Mouse (Mus musculus): ENCODE results near the gene Fhit.
A peak's percentile ranks its signal among the peaks of the same experiment; 100 is the strongest.

The Fhit gene

DNA sequence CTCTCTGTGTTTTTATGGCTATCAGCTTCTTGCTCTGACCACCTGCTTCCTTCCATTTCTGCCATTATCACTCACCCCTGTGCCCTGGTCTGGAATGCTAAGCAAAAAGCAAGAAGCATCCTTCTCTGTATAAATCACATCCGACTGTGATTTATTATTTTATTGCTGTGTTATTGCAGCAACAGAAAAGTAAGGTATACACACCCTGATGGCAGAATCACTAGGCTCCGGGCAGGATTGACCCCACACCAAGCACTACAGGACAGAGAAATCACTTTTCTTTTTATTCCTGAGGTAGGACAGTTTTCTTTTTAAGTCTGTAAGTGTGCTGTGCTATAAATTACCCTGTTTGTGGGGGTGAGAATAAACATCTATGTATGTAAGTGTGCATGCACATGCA is 460.1 kb downstream of the Fhit start:
- no peak for DNase-seq (ENCODE audit: low read depth)

- no peak for DNase-seq (ENCODE audit: low read depth)
Measured at GRCm38 (mm10) chr14:10680041-10680440, 481.8 kb downstream of the Fhit start.

DNA sequence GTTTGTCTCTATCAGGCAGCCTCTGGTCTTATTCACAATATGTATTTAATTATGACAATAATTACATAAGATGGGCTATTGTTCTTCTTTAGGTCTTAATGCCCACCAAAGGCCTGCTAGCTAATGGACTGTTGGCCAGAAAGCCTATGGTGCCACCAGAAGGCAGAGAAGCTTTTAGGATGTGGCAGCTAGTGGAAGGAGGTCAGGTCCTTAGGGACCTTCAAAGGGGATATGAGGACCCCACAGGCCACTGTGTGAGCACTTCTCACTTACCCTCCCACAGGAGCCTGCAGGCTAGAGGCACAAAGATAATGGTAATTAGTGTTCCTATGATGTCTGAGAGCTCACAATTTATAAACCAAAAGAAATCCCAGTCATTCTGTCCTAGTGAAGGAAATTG is 482.2 kb downstream of the Fhit start:
- no peak for DNase-seq (ENCODE audit: low read depth)

DNA sequence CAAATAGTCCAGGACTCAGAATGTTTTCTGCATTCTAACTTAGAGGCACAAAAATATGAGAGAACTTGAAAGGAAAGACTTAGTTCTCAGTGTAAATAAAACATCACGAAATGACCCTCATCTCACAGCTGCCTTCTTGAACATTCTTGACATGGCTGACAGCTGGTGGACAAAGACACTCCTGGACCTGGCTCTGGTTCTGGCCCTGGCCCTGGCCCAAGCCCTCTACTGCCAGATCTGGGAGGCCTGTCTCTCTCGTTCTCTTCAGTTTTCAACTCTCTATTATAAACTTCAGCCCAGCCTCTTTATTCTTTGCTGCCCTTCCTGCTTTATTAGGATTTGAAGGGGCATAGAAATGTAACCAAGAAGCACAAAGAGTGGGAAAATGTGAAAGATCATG is 484.2 kb downstream of the Fhit start:
- DNase-seq (ENCODE audit: low read depth), result no peak

GRCm38 (mm10) chr14:10660247-10660646 is 501.6 kb downstream of the Fhit start:
- DNase-seq (ENCODE audit: low read depth), result no peak

DNA sequence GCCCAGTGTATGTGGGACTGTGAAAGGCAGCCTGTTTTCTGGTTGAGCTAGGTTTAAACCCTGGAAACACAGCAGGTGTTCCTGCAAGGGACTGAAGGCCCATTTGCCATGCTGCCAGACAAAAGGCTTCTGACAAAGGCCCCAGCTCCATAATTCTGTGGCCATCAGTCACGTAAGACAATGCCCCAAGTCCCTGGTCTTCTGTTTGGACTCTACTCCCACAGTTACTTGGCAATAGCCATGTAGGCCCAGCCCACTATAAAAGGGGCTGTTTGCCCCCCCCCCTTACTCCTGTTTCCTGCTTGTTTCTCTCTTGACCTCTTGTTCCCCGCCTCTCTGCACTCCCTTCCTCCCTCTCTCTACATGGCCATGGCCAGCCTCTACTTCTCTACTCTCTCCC is 502.5 kb downstream of the Fhit start:
- no peak for DNase-seq (ENCODE audit: low read depth)

DNA sequence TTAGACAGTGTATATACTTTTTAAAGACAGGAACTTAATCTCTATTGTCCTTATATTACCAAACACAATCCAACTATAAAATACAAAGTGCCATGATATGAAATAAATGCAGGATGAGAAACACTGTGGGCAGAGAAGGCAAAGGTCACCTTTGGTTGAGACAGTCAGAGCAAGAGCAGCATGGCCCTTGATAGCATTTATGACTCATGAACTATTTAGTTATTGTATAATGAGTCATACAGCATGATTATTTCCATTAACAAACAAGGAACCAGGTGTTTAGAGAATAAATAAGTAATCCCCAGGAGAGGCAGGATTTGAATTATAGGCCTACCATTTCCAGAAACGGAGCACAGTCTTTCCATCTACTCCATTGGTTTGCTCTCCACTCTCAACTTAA is 503.6 kb downstream of the Fhit start:
- DNase-seq (ENCODE audit: low read depth), result no peak

- no peak for DNase-seq (ENCODE audit: low read depth)
Measured at GRCm38 (mm10) chr14:10657364-10657763, 504.5 kb downstream of the Fhit start.

GRCm38 (mm10) chr14:10655842-10656241 is 506.0 kb downstream of the Fhit start:
- DNase-seq (ENCODE audit: low read depth), result no peak

DNA sequence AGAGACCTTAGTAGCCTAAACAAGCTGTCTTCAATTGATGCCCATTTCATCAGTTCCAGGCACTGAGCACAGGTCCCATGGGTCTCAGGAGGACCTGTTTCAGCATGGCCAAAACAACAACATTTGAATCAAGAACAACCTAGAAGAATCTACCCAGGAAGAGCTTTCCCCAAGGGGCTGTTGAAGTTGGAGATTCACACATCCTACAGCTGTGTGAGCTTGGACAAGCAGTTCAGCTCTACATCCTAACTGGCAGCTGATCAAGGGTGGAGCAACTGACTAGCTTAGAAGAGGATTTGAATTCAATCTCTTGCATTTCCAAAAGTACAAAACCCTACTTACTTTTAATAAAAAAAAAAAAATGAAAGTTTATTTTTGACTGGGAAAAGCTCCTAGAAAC is 514.0 kb downstream of the Fhit start:
- DNase-seq (ENCODE audit: low read depth), result no peak

DNA sequence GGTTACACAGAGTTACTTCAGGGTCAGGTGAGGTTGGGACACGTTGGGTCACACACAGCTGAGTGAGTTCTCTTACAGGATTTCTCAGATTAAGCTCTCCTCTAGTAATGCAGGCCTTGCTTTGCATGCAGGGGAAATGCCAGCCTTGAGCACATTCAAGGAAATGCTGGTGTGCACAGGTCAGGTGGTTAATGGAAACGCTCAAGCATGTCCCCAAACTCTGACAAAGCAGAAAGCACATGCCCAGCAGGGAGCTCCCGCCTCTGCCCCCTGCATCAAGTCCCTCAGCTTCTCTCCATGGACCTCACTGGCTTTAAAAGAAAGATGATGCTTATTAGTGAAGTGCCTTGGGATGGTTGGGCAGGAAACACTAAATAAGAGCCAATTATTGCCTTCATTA is 530.1 kb downstream of the Fhit start:
- no peak for DNase-seq (ENCODE audit: low read depth)

- no peak for DNase-seq (ENCODE audit: low read depth)
Measured at GRCm38 (mm10) chr14:10630831-10631360, 530.9 kb downstream of the Fhit start.

DNA sequence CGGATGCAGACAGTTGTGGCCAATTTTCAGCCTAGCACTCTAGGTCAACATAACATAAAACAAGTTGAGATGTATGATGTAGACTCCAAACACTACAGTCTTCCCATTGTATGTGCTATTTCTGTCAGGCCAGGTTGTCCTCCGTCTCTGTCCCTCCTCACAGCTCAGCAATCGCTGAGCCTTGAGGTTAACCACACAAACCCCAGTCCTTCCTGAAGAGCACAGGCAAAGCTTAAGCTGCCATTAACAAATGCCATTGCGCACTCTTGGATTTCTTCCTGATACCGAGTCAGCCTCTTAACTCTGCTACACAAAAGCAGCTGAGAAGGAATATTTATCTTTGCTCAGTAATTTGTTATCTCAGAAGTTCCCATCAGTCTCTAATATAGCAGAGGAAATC is 568.4 kb downstream of the Fhit start:
- DNase-seq (ENCODE audit: low read depth), result peak; percentile 26

- DNase-seq (ENCODE audit: low read depth), result no peak
Measured at GRCm38 (mm10) chr14:10568937-10569552, 592.8 kb downstream of the Fhit start.

DNA sequence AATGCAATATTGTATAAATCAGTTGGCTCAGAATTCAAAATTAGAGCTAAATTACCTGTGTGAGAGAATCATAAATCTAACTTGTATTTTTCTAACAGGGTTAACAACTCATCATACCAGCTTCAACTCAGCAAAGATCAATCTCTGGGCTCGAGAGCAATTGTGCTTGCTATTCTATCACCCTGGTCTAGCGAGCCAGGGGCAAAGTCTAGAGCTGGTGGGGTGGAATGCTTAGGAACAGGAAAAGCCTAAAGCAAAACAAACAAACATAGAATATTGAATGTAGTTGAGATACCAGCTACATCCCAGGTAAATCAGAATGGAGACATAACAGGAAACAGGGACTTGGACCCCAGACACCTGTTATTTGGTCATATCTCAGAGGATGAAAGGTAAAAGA is 594.1 kb downstream of the Fhit start:
- no peak for DNase-seq (ENCODE audit: low read depth)

DNA sequence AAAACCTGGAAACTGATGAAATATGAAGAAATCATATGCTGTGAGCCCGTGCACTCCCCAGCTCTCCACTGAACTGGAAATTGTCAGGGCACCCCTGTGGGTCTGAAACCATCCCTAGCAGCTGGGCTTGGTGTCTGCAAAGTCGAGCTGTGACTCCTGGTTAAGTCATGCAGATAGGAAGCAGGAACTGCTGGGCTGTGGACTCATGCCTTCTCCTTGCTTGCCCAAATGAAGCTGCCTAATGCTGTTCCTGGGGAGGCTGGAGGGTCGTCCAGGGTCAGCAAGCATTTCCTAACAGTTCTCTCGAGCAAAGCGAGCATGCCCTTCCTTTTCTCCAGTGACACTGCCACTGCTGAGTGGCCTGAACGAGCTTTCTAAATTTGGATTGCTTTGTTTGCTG is 607.1 kb downstream of the Fhit start:
- no peak for DNase-seq (ENCODE audit: low read depth)

DNA sequence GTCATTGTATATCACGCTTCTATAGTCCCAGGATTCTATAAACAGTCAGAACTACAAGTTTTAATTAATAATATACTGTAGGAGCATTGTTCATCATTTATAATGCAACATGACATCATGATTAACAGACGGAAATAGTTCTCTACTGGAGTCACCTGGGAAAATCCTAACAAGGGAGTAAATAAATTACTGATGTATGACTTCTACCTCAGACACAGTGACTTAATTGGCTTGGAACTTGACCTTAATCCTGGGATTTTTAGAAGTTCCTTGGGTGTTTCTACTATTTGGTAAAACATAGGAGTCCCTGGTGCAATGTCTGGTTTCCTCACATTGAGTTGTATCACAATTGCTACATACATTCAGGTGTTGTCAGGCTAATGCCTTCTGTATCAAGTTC is 613.2 kb downstream of the Fhit start:
- DNase-seq (ENCODE audit: low read depth), result no peak

DNA sequence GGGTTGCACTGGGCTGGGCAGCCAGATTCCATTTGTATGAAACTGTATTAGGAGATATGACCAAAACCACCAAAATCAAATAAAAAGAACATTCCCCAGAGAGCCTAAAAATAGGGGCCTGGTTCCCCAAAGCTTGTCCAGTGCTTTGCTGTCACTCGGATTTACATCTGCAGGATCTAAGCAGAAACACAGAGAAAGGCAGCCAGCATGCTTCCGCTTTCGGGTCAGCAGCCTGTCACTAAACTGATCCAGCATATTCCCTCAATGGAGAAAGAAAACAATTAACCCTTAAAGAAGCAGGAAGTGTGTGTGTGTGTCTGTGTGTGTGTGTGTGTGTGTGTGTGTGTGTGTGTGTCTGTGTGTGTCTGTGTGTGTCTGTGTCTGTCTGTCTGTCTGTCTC is 615.9 kb downstream of the Fhit start:
- DNase-seq (ENCODE audit: low read depth), result no peak

GRCm38 (mm10) chr14:10534862-10535261 is 627.0 kb downstream of the Fhit start:
- DNase-seq (ENCODE audit: low read depth), result no peak

GRCm38 (mm10) chr14:10531748-10532500 is 629.9 kb downstream of the Fhit start:
- DNase-seq (ENCODE audit: low read depth), result no peak

GRCm38 (mm10) chr14:10526800-10527199 is 635.0 kb downstream of the Fhit start:
- DNase-seq (ENCODE audit: low read depth), result peak; percentile 32

DNA sequence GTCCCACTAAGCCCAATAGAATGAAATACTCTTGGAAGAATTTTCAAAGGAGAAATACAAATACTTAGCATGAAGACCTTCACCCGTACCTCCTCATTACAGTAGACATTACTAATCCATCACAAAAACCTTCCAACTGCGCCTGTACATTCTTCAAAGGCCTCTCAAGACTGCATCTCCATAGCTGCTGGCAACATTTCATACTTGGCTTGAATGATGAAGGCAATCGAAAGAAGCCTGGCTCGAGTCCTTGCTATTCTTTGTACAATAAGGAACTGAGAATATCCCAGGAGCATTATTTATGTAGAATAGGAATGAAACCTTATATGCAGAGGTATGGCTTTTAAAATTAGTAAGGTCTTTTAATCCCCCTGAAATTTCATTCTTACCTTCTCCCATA is 636.0 kb downstream of the Fhit start:
- no peak for DNase-seq (ENCODE audit: low read depth)

DNA sequence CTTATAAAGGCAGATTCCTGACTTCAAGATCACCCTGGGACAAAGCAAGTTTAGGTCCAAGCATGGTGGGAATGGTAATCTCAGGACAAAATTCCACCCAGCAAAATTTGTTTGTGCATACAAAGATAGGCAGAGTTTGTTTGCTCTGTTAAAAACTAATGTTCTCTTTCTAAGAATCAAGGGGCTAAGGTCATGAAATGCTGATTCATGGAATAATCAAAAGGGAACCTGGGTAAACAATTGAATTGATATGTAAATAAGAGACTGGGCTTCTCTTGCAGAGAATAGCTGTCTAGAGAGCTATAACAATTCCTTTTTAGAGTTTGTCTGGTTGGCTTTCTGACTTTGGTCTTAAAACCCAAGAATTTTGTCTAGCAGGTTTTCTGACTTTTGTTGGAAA is 647.8 kb downstream of the Fhit start:
- DNase-seq (ENCODE audit: low read depth), result no peak

DNA sequence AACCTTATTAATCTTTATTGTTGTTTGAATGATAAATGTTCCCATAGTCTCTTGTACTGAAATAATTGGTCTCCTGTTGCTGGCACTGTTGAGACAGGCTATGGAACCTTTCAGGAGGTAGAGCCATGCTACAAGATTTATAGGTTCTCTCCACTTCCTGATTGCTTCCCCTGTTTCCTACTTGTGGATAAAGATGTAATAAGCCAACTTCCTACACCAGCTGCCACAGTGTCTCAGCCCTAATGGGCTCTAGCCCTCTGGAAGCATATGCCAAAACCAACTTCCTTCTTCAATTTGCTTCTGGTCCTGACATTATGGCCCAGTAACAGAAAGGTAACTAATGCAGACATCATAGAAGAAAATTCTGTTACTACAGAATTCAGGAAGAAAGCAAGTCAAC is 652.6 kb downstream of the Fhit start:
- DNase-seq (ENCODE audit: low read depth), result no peak
